Mouse (Mus musculus) midbrain, embryonic 10.5 days (tissue): ENCODE results near the gene Apol8. TPM values are rescaled to one million over a fixed set of nuclear protein-coding genes. Genes with fewer than 3 reads are reported as not detected.
"Not testable (repeated sequence)": the region's sequence is repeated elsewhere in the genome, so short reads cannot be mapped to it uniquely, and the experiment has no call there.

ENCODE experiments used
- DNase-seq: peaks from one replicate; pipeline ENCODE4 v3.0.0-alpha.2; 2017; ENCODE audit warnings: low spot score
- H3K27ac ChIP-seq: fragments of 300-500 bp; sonication (generic); replicated peaks from 2 replicates; pipeline ENCODE4 v1.5.1; 2016; ENCODE audit warnings: mild to moderate bottlenecking
- H3K27me3 ChIP-seq: fragments of 300-500 bp; sonication (generic); 2 replicates; pipeline ENCODE4 v1.6.1; 2016; ENCODE audit warnings: low read depth, mild to moderate bottlenecking; ENCODE audit not compliant: poor library complexity, severe bottlenecking
- H3K36me3 ChIP-seq: fragments of 300-500 bp; sonication (generic); 2 replicates; pipeline ENCODE4 v1.6.1; 2016; ENCODE audit warnings: mild to moderate bottlenecking, moderate library complexity
- H3K4me1 ChIP-seq: fragments of 300-500 bp; sonication (generic); 2 replicates; pipeline ENCODE4 v1.6.1; 2016
- H3K4me3 ChIP-seq: fragments of 300-500 bp; sonication (generic); 2 replicates; pipeline ENCODE4 v1.5.1; 2016; ENCODE audit warnings: mild to moderate bottlenecking, moderate library complexity
- H3K9me3 ChIP-seq: fragments of 300-500 bp; sonication (generic); replicated peaks from 2 replicates; pipeline ENCODE4 v1.6.1; 2016; ENCODE audit warnings: mild to moderate bottlenecking
- WGBS: fragments of 180-500 bp; shearing (Covaris S2); methylation state at CpG from one replicate; pipeline ENCODE4 v1.1.7; 2016; 5-methylcytosine and 5-hydroxymethylcytosine counted together
- polyA plus RNA-seq: library from polyadenylated mRNA; unstranded; fragments of >200 nt; fragmentation: Nextera tagmentation; extraction: Ambion mirVana; gene quantifications from 2 replicates; pipeline ENCODE4 v1.2.1, GENCODE M21; 2016

The Apol8 gene
- polyA plus RNA-seq, 1 experiment from 2014 or later, result 0.12 TPM

DNA sequence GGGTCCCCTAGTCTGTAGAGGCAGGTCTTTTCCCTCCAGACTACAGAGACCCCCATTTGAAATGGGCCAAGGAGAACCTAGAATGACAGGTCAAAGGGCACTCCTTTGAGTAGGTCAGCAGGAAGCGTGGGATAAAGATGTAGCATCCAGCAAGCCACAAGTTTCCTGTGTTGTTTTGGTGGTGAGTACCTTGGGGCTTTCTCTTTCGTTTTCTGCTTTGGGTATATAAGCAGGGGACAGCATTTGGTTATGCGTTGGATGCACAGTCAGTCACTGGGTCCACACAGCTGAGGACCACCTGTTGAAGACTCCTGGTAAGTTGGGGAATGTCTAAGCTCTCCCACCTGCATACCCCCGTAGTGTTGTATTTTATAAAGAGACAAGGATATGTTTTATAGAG is 58.1 kb downstream of the Apol8 start, which contains the start of gene Apol7e:
Gene Apol7e (plus strand): TSS at position 202 of the 400 bp plus-strand sequence.
- not testable (repeated sequence) for H3K27ac ChIP-seq, H3K4me3 ChIP-seq, DNase-seq, H3K27me3 ChIP-seq, H3K4me1 ChIP-seq, H3K9me3 ChIP-seq, H3K36me3 ChIP-seq
- WGBS, result 73% methylated on average over 4 of the region's 4 CpGs

Other genes with a start within 250 kb of the Apol8 start
- not detected in 2 replicates for gene Apol11a, start 248.7 kb downstream of the Apol8 start, polyA plus RNA-seq
- gene Apol7c, start 223.7 kb downstream of the Apol8 start, polyA plus RNA-seq, result not detected in 2 replicates
- gene 1700025B11Rik, start 195.1 kb downstream of the Apol8 start, polyA plus RNA-seq, result not detected in 2 replicates
- 0.07 TPM in 1 of 2 replicates, not detected in the other for gene Apol10b, start 160.9 kb downstream of the Apol8 start, polyA plus RNA-seq
- gene Gm36245, start 157.7 kb downstream of the Apol8 start, polyA plus RNA-seq, result not detected in 2 replicates
- not detected in 2 replicates for gene Apol11b, start 113.7 kb downstream of the Apol8 start, polyA plus RNA-seq
- gene Apol7e, start 58.1 kb downstream of the Apol8 start, polyA plus RNA-seq, result not detected in 2 replicates
- not detected in 2 replicates for gene Apol9b, start 28.0 kb downstream of the Apol8 start, polyA plus RNA-seq
- 29.0 and 29.4 TPM in 2 replicates for gene Myh9, start 85.2 kb upstream of the Apol8 start, polyA plus RNA-seq
- gene Txn2, start 172.0 kb upstream of the Apol8 start, polyA plus RNA-seq, result 285 and 291 TPM in 2 replicates
- gene Foxred2, start 199.7 kb upstream of the Apol8 start, polyA plus RNA-seq, result 6.4 and 6.5 TPM in 2 replicates
- gene Eif3d, start 213.8 kb upstream of the Apol8 start, polyA plus RNA-seq, result 240 and 263 TPM in 2 replicates